Mouse (Mus musculus): Measurements from ENCODE around the gene Lrrc29.

DNA sequence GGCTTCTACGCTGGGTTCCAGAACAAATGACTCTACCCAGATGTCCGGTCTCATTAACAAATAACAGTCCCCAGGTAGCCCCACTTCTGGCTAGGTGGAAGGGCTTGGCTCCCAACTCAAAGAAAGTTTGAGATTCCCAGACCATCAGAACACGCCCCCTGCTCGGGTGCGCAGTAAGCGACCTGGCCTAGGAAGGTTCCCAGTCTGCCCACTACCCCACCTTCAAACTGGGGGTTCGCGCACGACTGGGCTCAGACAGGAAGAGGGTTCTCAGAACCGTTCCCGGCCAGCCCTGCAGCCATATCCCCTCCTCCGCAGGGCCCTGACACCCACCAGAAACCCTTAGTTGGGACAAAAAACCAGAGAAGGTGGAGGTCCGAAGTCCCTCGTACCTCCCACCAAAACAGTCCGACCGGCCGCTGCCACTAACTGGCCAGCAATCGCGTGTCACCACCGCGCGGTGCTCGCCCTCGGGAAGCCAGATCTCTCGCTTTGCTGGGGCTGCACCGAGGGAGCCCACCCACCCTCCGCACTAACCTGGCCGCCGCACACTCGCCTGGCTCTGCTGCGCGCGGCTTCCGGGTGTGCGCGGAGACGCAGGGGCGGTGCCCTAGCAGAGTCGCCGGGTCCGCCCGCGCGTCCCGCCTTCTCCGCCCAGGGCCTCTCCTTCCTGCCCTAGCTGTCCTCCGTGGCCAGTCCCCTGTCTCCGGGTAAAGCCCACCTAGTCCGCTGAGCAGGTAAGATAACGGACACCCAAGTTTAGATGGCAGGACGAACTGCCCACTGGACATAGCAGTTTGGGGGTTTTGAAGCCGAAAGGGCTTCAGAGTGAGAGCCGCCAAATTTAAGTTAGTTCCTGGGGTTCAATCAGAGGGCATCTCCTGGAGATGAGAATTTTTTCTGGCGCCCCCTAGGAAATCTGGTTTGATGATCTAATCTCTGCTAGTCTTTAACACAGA lies 61.8 kb downstream of the Lrrc29 start, which contains the start of the genes Tradd and Fbxl8:
- TF ChIP-seq TAL1 (IDR thresholded peaks at IDR 0.05; ENCODE audit: low read length) (no peak), GATA1 (IDR thresholded peaks at IDR 0.05; ENCODE audit: low read length) (no peak)

All from erythroblast, embryonic 14.5 days (primary cell).